11 mouse cellular contexts compared by ENCODE assay signal in genomic region chr1:38439751-38440470, GRCm38 (mm10).
DNase-seq lines count a peak whose midpoint lies in the region; ATAC-seq lines count a peak whose summit lies in the region.
"Had no signal": no experiment of that assay in that cellular context is flagged by ENCODE, and none has a peak within 500 bp of the region (broad histone marks: within the 10 kb centered on the region; RNA-seq: fewer than 3 reads in every experiment).

No protein-coding gene starts in this region.

- H3K27me3 ChIP-seq in heart, embryonic 10.5 days (ENCODE audit: insufficient read depth, poor library complexity, severe bottlenecking): no peaks in the 10 kb centered on the region
- H3K27me3 ChIP-seq in forebrain, embryonic 16.5 days (replicated peaks; ENCODE audit: control insufficient read depth, insufficient read depth, low read length): no peaks in the 10 kb centered on the region
- no peaks in the 10 kb centered on the region for H3K27me3 ChIP-seq in neural tube, embryonic 13.5 days
- H3K27me3 ChIP-seq in liver, embryonic 11.5 days (replicated peaks; ENCODE audit: control insufficient read depth, insufficient read depth, low read length): no peaks in the 10 kb centered on the region
- H3K27me3 ChIP-seq: embryonic facial prominence, embryonic 13.5 days; heart, embryonic 15.5 days had no signal

- H3K4me2 ChIP-seq in forebrain, embryonic 16.5 days (ENCODE audit: low read length): peak overlapping the region; percentile 44
- peak overlapping the region; percentile 21 for H3K4me2 ChIP-seq in neural tube, embryonic 13.5 days
- no peak overlapping the region for H3K4me2 ChIP-seq in liver, embryonic 11.5 days
- H3K4me2 ChIP-seq: embryonic facial prominence, embryonic 13.5 days; heart, embryonic 15.5 days had no signal

- 73% methylated on average over 4 of the region's 4 CpGs for WGBS in heart, embryonic 10.5 days
- 21% methylated on average over 4 of the region's 4 CpGs for WGBS in forebrain, embryonic 16.5 days
- WGBS in neural tube, embryonic 13.5 days: 11% methylated on average over 4 of the region's 4 CpGs
- 75% methylated on average over 4 of the region's 4 CpGs for WGBS in liver, embryonic 11.5 days

- peak overlapping the region; percentile 56; the same call in 1 of the 2 replicates for H3K27ac ChIP-seq in heart, embryonic 10.5 days
- H3K27ac ChIP-seq in forebrain, embryonic 16.5 days (ENCODE audit: low read length): peak overlapping the region; percentile 86
- peak overlapping the region; percentile 87 for H3K27ac ChIP-seq in neural tube, embryonic 13.5 days (replicated peaks)
- no peak overlapping the region for H3K27ac ChIP-seq in liver, embryonic 11.5 days (ENCODE audit: low read depth, low read length)
- H3K27ac ChIP-seq: embryonic facial prominence, embryonic 13.5 days; heart, embryonic 15.5 days had no signal

- no peak for DNase-seq in heart, embryonic 10.5 days (ENCODE audit: low spot score)
- no peak for DNase-seq in heart, adult 9 months (ENCODE audit: low spot score in 2 of 2)
- peak; percentile 7 to 19 for DNase-seq in kidney, postnatal 36 days
- DNase-seq in right cerebral cortex, postnatal 36 days (ENCODE audit: low spot score in 2 of 2): no peak
- DNase-seq in adrenal gland, adult 8-10 months: no peak
- no peak for DNase-seq in liver, embryonic 11.5 days (ENCODE audit: low spot score)
- DNase-seq: thymus, postnatal 25 days had no signal

- H3K9me3 ChIP-seq in heart, embryonic 10.5 days: no peaks in the 10 kb centered on the region
- no peaks in the 10 kb centered on the region for H3K9me3 ChIP-seq in forebrain, embryonic 16.5 days (ENCODE audit: control insufficient read depth, low read length)
- no peaks in the 10 kb centered on the region for H3K9me3 ChIP-seq in neural tube, embryonic 13.5 days
- no peaks in the 10 kb centered on the region for H3K9me3 ChIP-seq in liver, embryonic 11.5 days (ENCODE audit: control insufficient read depth, low read length)
- H3K9me3 ChIP-seq: embryonic facial prominence, embryonic 13.5 days; heart, embryonic 15.5 days had no signal

- H3K9ac ChIP-seq in forebrain, embryonic 16.5 days (replicated peaks; ENCODE audit: low read depth, low read length): peak overlapping the region; percentile 37; the same call in 1 of the 2 replicates
- 0 out of 2 replicates have a peak overlapping the region, but pooled peaks have one; percentile 23 for H3K9ac ChIP-seq in neural tube, embryonic 13.5 days
- no peak overlapping the region for H3K9ac ChIP-seq in liver, embryonic 11.5 days (ENCODE audit: low read depth, low read length)
- H3K9ac ChIP-seq: embryonic facial prominence, embryonic 13.5 days; heart, embryonic 15.5 days had no signal

- ATAC-seq in forebrain, embryonic 16.5 days: no peak
- peak; percentile 82 for ATAC-seq in neural tube, embryonic 13.5 days (ENCODE audit: low read depth)
- no peak for ATAC-seq in liver, embryonic 11.5 days (replicated peaks; ENCODE audit: low FRiP score)

- peaks cover 73% of the 10 kb centered on the region for H3K4me1 ChIP-seq in heart, embryonic 10.5 days
- peaks cover 49% of the 10 kb centered on the region for H3K4me1 ChIP-seq in forebrain, embryonic 16.5 days (replicated peaks; ENCODE audit: control insufficient read depth, insufficient read depth, low read length)
- peaks cover 80% of the 10 kb centered on the region for H3K4me1 ChIP-seq in neural tube, embryonic 13.5 days (replicated peaks)
- peaks cover 12% of the 10 kb centered on the region for H3K4me1 ChIP-seq in liver, embryonic 11.5 days (replicated peaks; ENCODE audit: control insufficient read depth, insufficient read depth, low read length)

- no peak overlapping the region for H3K4me3 ChIP-seq in heart, embryonic 10.5 days
- H3K4me3 ChIP-seq in forebrain, embryonic 16.5 days (replicated peaks; ENCODE audit: low read length): no peak overlapping the region
- no peak overlapping the region for H3K4me3 ChIP-seq in neural tube, embryonic 13.5 days
- H3K4me3 ChIP-seq in liver, embryonic 11.5 days (ENCODE audit: low read depth, low read length): no peak overlapping the region
- H3K4me3 ChIP-seq: embryonic facial prominence, embryonic 13.5 days; heart, embryonic 15.5 days had no signal

- no peaks in the 10 kb centered on the region for H3K36me3 ChIP-seq in heart, embryonic 10.5 days
- H3K36me3 ChIP-seq in forebrain, embryonic 16.5 days (ENCODE audit: control insufficient read depth, insufficient read depth): no peaks in the 10 kb centered on the region
- no peaks in the 10 kb centered on the region for H3K36me3 ChIP-seq in neural tube, embryonic 13.5 days
- H3K36me3 ChIP-seq in liver, embryonic 11.5 days (ENCODE audit: control insufficient read depth, insufficient read depth, low read length): no peaks in the 10 kb centered on the region
- H3K36me3 ChIP-seq: embryonic facial prominence, embryonic 13.5 days; heart, embryonic 15.5 days had no signal

Comparison
In these comparisons a context has a peak if more than half of its experiments do, and no peak if none do; other contexts are left out.
1. DNase-seq: peak in kidney, postnatal 36 days (2 of 2); none in heart, embryonic 10.5 days (single experiment), heart, adult 9 months (0 of 2), right cerebral cortex, postnatal 36 days (0 of 2), adrenal gland, adult 8-10 months (single experiment) and liver, embryonic 11.5 days (single experiment).